24 mouse cellular contexts compared by ENCODE assay signal in the genomic region with DNA sequence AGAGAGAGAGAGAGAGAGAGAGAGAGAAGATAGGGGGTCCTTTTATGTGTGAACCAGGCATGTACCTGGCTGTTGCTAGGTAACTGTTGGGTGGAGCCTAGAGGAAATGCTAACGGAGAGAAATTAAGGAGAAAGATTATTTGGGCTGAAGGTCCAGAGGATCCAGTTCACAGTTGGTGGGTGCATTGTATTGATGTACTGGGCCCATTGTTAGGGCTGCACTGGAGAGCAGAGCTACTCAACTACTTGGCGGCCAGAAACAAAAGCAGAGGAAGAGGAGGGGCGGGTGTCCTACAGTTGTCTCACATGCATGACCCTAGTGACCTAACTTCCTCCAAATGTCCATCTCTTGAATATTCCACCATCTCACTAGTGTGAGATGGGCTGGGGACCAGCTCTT.
"Had no signal": no experiment of that assay in that cellular context is flagged by ENCODE, and none has a peak within 500 bp of the region (broad histone marks: within the 10 kb centered on the region; RNA-seq: fewer than 3 reads in every experiment).

No protein-coding gene starts in this region.

- H3K4me2 ChIP-seq: heart, embryonic 13.5 days; heart, embryonic 15.5 days; hindbrain, embryonic 13.5 days; hindbrain, embryonic 15.5 days; kidney, embryonic 15.5 days; limb, embryonic 13.5 days; limb, embryonic 15.5 days; liver, embryonic 12.5 days had no signal

- H3K9ac ChIP-seq: heart, embryonic 13.5 days; heart, embryonic 15.5 days; hindbrain, embryonic 13.5 days; hindbrain, embryonic 15.5 days; kidney, embryonic 15.5 days; limb, embryonic 13.5 days; limb, embryonic 15.5 days; liver, embryonic 12.5 days had no signal

- H3K27ac ChIP-seq: heart, embryonic 10.5 days; heart, embryonic 13.5 days; heart, embryonic 15.5 days; hindbrain, embryonic 13.5 days; hindbrain, embryonic 15.5 days; hindbrain, postnatal 0 days; kidney, embryonic 15.5 days; kidney, postnatal 0 days; left cerebral cortex, adult 2 months; limb, embryonic 13.5 days; limb, embryonic 15.5 days; liver, embryonic 12.5 days had no signal

- H3K9me3 ChIP-seq: heart, embryonic 10.5 days; heart, embryonic 13.5 days; heart, embryonic 15.5 days; hindbrain, embryonic 13.5 days; hindbrain, embryonic 15.5 days; kidney, embryonic 15.5 days; limb, embryonic 13.5 days; limb, embryonic 15.5 days; liver, embryonic 12.5 days had no signal

- H3K27me3 ChIP-seq: heart, embryonic 13.5 days; heart, embryonic 15.5 days; hindbrain, embryonic 13.5 days; hindbrain, embryonic 15.5 days; kidney, embryonic 15.5 days; limb, embryonic 13.5 days; limb, embryonic 15.5 days; liver, embryonic 12.5 days had no signal

- DNase-seq: gastrocnemius, postnatal 14 days; gastrocnemius, postnatal 36 days; heart, adult 18-20 months; heart, postnatal 14 days; heart, postnatal 36 days; kidney, adult 11 months; kidney, adult 2 months; kidney, adult 9 months; kidney, postnatal 14 days; kidney, postnatal 36 days; left cerebral cortex, postnatal 4 days had no signal

- H3K4me1 ChIP-seq: heart, embryonic 15.5 days; liver, embryonic 12.5 days had no signal

- H3K36me3 ChIP-seq: heart, embryonic 10.5 days; heart, embryonic 13.5 days; heart, embryonic 15.5 days; hindbrain, embryonic 13.5 days; hindbrain, embryonic 15.5 days; kidney, embryonic 15.5 days; limb, embryonic 13.5 days; limb, embryonic 15.5 days; liver, embryonic 12.5 days had no signal

- H3K4me3 ChIP-seq: heart, embryonic 10.5 days; heart, embryonic 13.5 days; heart, embryonic 15.5 days; hindbrain, embryonic 13.5 days; hindbrain, embryonic 15.5 days; kidney, embryonic 15.5 days; left cerebral cortex, adult 2 months; limb, embryonic 13.5 days; limb, embryonic 15.5 days; liver, embryonic 12.5 days had no signal

- ATAC-seq: hindbrain, postnatal 0 days; intestine, embryonic 16.5 days; liver, embryonic 12.5 days had no signal
